Mouse (Mus musculus) megakaryocyte, adult 5-6 weeks (primary cell): ENCODE results near the gene Elmsan1. TPM values are rescaled to one million over a fixed set of nuclear protein-coding genes. Genes with fewer than 3 reads are reported as not detected.
A peak's percentile ranks its signal among the peaks of the same experiment; 100 is the strongest.

Source experiments
- ATAC-seq: 2 replicates; pipeline ENCODE4 v1.8.0; 2016; ENCODE audit warnings: mild to moderate bottlenecking, inconsistent platforms; ENCODE audit not compliant: poor library complexity, severe bottlenecking
- total RNA-seq, 2 experiments: library from RNA; stranded (forward) in 1 of 2; stranded (reverse) in 1 of 2; fragments of 153-499, 151-499 nt in 1 of 2; fragments of 221-1000, 200-1000 nt in 1 of 2; gene quantifications; 2 replicates each; pipeline versions ENCODE4 v1.2.3 to v1.2.4; 2015 to 2017

Elmsan1 gene
- total RNA-seq, 2 experiments from 2014 or later = 17.0 to 27.0 TPM

GRCm38 (mm10) chr12:84109924-84110323 is 108.8 kb downstream of the Elmsan1 start:
- ATAC-seq = no peak

GRCm38 (mm10) chr12:84107692-84108091 is 111.0 kb downstream of the Elmsan1 start:
- ATAC-seq = no peak; the same call in 1 of the 2 replicates

- ATAC-seq = no peak
These were observed 111.7 kb downstream of the Elmsan1 start for GRCm38 (mm10) chr12:84107012-84107411.

GRCm38 (mm10) chr12:84101493-84101845 is 117.2 kb downstream of the Elmsan1 start:
- no peak for ATAC-seq

- ATAC-seq = peak; percentile 72
These were observed 117.8 kb downstream of the Elmsan1 start, which contains the start of gene Acot6 for GRCm38 (mm10) chr12:84100604-84101492. Gene Acot6 (plus strand): TSS chr12:84100654.

GRCm38 (mm10) chr12:84100071-84100470 is 118.6 kb downstream of the Elmsan1 start:
- ATAC-seq = no peak

- no peak for ATAC-seq
These were observed 119.1 kb downstream of the Elmsan1 start for GRCm38 (mm10) chr12:84099605-84100004.

Other genes starting within 250 kb of the Elmsan1 start
- gene Heatr4, start 234.0 kb downstream of the Elmsan1 start, total RNA-seq (2015) = not detected in 2 replicates
- not detected in 2 replicates for gene Heatr4, start 234.0 kb downstream of the Elmsan1 start, total RNA-seq (2017)
- 4.2 and 8.0 TPM in 2 replicates for gene Acot2, start 231.0 kb downstream of the Elmsan1 start, total RNA-seq (2015)
- 1.4 and 5.4 TPM in 2 replicates for gene Acot2, start 231.0 kb downstream of the Elmsan1 start, total RNA-seq (2017)
- 2.5 and 6.0 TPM in 2 replicates for gene Acot1, start 209.4 kb downstream of the Elmsan1 start, total RNA-seq (2015)
- 10.6 and 11.8 TPM in 2 replicates for gene Acot1, start 209.4 kb downstream of the Elmsan1 start, total RNA-seq (2017)
- gene Acot4, start 180.5 kb downstream of the Elmsan1 start, total RNA-seq (2015) = 0.02 TPM in 1 of 2 replicates, not detected in the other
- not detected in 2 replicates for gene Acot4, start 180.5 kb downstream of the Elmsan1 start, total RNA-seq (2017)
- gene Gm49366, start 179.9 kb downstream of the Elmsan1 start, total RNA-seq (2015) = not detected in 2 replicates
- not detected in 2 replicates for gene Gm49366, start 179.9 kb downstream of the Elmsan1 start, total RNA-seq (2017)
- gene Acot3, start 166.7 kb downstream of the Elmsan1 start, total RNA-seq (2015) = not detected in 2 replicates
- not detected in 2 replicates for gene Acot3, start 166.7 kb downstream of the Elmsan1 start, total RNA-seq (2017)
- not detected in 2 replicates for gene Acot5, start 149.6 kb downstream of the Elmsan1 start, total RNA-seq (2015)
- gene Acot5, start 149.6 kb downstream of the Elmsan1 start, total RNA-seq (2017) = not detected in 2 replicates
- 0.27 and 0.67 TPM in 2 replicates for gene Acot6, start 118.2 kb downstream of the Elmsan1 start, total RNA-seq (2015)
- 0.22 TPM in 1 of 2 replicates, not detected in the other for gene Acot6, start 118.2 kb downstream of the Elmsan1 start, total RNA-seq (2017)
- 0.33 and 0.62 TPM in 2 replicates for gene Dnal1, start 104.5 kb downstream of the Elmsan1 start, total RNA-seq (2015)
- not detected in 2 replicates for gene Dnal1, start 104.5 kb downstream of the Elmsan1 start, total RNA-seq (2017)
- gene Pnma1, start 70.4 kb downstream of the Elmsan1 start, total RNA-seq (2015) = 0.32 and 0.65 TPM in 2 replicates
- gene Pnma1, start 70.4 kb downstream of the Elmsan1 start, total RNA-seq (2017) = 0.16 and 0.73 TPM in 2 replicates
- 14.3 and 18.9 TPM in 2 replicates for gene Ptgr2, start 66.4 kb upstream of the Elmsan1 start, total RNA-seq (2015)
- gene Ptgr2, start 66.4 kb upstream of the Elmsan1 start, total RNA-seq (2017) = 52.4 and 52.9 TPM in 2 replicates
- 37.7 and 43.1 TPM in 2 replicates for gene Zfp410, start 98.0 kb upstream of the Elmsan1 start, total RNA-seq (2015)
- gene Zfp410, start 98.0 kb upstream of the Elmsan1 start, total RNA-seq (2017) = 25.3 and 32.6 TPM in 2 replicates
- 10.1 and 10.4 TPM in 2 replicates for gene Coq6, start 142.8 kb upstream of the Elmsan1 start, total RNA-seq (2015)
- gene Coq6, start 142.8 kb upstream of the Elmsan1 start, total RNA-seq (2017) = 5.7 and 7.9 TPM in 2 replicates
- gene Fam161b, start 143.0 kb upstream of the Elmsan1 start, total RNA-seq (2015) = 0.48 and 0.58 TPM in 2 replicates
- gene Fam161b, start 143.0 kb upstream of the Elmsan1 start, total RNA-seq (2017) = 0.40 and 1.1 TPM in 2 replicates
- gene Entpd5, start 190.1 kb upstream of the Elmsan1 start, total RNA-seq (2015) = 8.8 and 11.0 TPM in 2 replicates
- gene Entpd5, start 190.1 kb upstream of the Elmsan1 start, total RNA-seq (2017) = 10.5 and 11.2 TPM in 2 replicates
- gene Bbof1, start 190.2 kb upstream of the Elmsan1 start, total RNA-seq (2015) = 0.36 and 1.1 TPM in 2 replicates
- gene Bbof1, start 190.2 kb upstream of the Elmsan1 start, total RNA-seq (2017) = 1.5 and 2.3 TPM in 2 replicates
- gene Rnf113a2, start 198.3 kb upstream of the Elmsan1 start, total RNA-seq (2015) = 27.5 and 30.5 TPM in 2 replicates
- gene Rnf113a2, start 198.3 kb upstream of the Elmsan1 start, total RNA-seq (2017) = 31.2 and 32.2 TPM in 2 replicates
- 8.6 and 9.3 TPM in 2 replicates for gene Aldh6a1, start 232.1 kb upstream of the Elmsan1 start, total RNA-seq (2015)
- 4.3 and 5.9 TPM in 2 replicates for gene Aldh6a1, start 232.1 kb upstream of the Elmsan1 start, total RNA-seq (2017)
- gene Lin52, start 232.5 kb upstream of the Elmsan1 start, total RNA-seq (2015) = 12.5 and 14.9 TPM in 2 replicates
- gene Lin52, start 232.5 kb upstream of the Elmsan1 start, total RNA-seq (2017) = 10.7 and 21.3 TPM in 2 replicates